9 mouse cellular contexts compared by ENCODE assay signal in genomic region chr7:14622556-14623542, GRCm38 (mm10). TPM values are rescaled to one million over a fixed set of nuclear protein-coding genes. Genes with fewer than 3 reads are reported as not detected.
DNase-seq lines count a peak whose midpoint lies in the region; ATAC-seq lines count a peak whose summit lies in the region.
"Not testable (repeated sequence)": the region's sequence is repeated elsewhere in the genome, so short reads cannot be mapped to it uniquely, and the experiment has no call there.
"Had no signal": no experiment of that assay in that cellular context is flagged by ENCODE, and none has a peak within 500 bp of the region (broad histone marks: within the 10 kb centered on the region; RNA-seq: fewer than 3 reads in every experiment).

No protein-coding gene starts in this region.

- not testable (repeated sequence) for H3K27ac ChIP-seq in forebrain, embryonic 16.5 days (ENCODE audit: low read length); neural tube, embryonic 11.5 days (ENCODE audit: low read depth, low read length)
- H3K27ac ChIP-seq in heart, embryonic 15.5 days = peak overlapping the region; percentile 45; the same call in 1 of the 2 replicates
- H3K27ac ChIP-seq in intestine, embryonic 15.5 days = peak overlapping the region; percentile 48; the same call in 1 of the 2 replicates
- H3K27ac ChIP-seq in limb, embryonic 13.5 days = peak overlapping the region; percentile 58; the same call in 1 of the 2 replicates

- H3K9me3 ChIP-seq in forebrain, embryonic 16.5 days (ENCODE audit: control insufficient read depth, low read length); heart, embryonic 15.5 days (replicated peaks); intestine, embryonic 15.5 days; neural tube, embryonic 11.5 days (ENCODE audit: control insufficient read depth, low read length): not testable (repeated sequence)
- H3K9me3 ChIP-seq in limb, embryonic 13.5 days = peaks cover 11% of the 10 kb centered on the region; the same call in 1 of the 2 replicates

- peak; percentile 0 to 2 for DNase-seq in cerebellum, postnatal 10 days
- peak; percentile 40 for DNase-seq in lung, postnatal 10 days
- DNase-seq in neural tube, embryonic 11.5 days (ENCODE audit: low spot score) = peak; percentile 29
- DNase-seq in yolk sac, embryonic 10.5 days (ENCODE audit: low spot score) = peak; percentile 32

- peak; percentile 86 for ATAC-seq in forebrain, embryonic 16.5 days
- ATAC-seq in heart, embryonic 15.5 days (replicated peaks; ENCODE audit: insufficient number of reproducible peaks, insufficient read depth, low FRiP score, low read depth) = peak; percentile 90
- peak; percentile 96 for ATAC-seq in intestine, embryonic 15.5 days
- peak; percentile 94 for ATAC-seq in limb, embryonic 13.5 days (ENCODE audit: low FRiP score, low read depth)
- ATAC-seq in neural tube, embryonic 11.5 days (ENCODE audit: insufficient read depth, low FRiP score, low TSS enrichment) = peak; percentile 94

- peak overlapping the region; percentile 30 for H3K4me3 ChIP-seq in forebrain, embryonic 16.5 days (replicated peaks; ENCODE audit: low read length)
- peak overlapping the region; percentile 50 for H3K4me3 ChIP-seq in heart, embryonic 15.5 days
- peak overlapping the region; percentile 48 for H3K4me3 ChIP-seq in intestine, embryonic 15.5 days (replicated peaks)
- peak overlapping the region; percentile 50 for H3K4me3 ChIP-seq in limb, embryonic 13.5 days
- H3K4me3 ChIP-seq in neural tube, embryonic 11.5 days (ENCODE audit: low read depth, low read length) = peak overlapping the region; percentile 36

- not testable (repeated sequence) for H3K9ac ChIP-seq in forebrain, embryonic 16.5 days (replicated peaks; ENCODE audit: low read depth, low read length)
- H3K9ac ChIP-seq in heart, embryonic 15.5 days = peak overlapping the region; percentile 31; the same call in 1 of the 2 replicates
- H3K9ac ChIP-seq in intestine, embryonic 15.5 days = peak overlapping the region; percentile 39
- peak overlapping the region; percentile 73 for H3K9ac ChIP-seq in limb, embryonic 13.5 days
- H3K9ac ChIP-seq in neural tube, embryonic 11.5 days (ENCODE audit: low read length) = peak overlapping the region; percentile 50

- H3K27me3 ChIP-seq in forebrain, embryonic 16.5 days (replicated peaks; ENCODE audit: control insufficient read depth, insufficient read depth, low read length); intestine, embryonic 15.5 days (replicated peaks); neural tube, embryonic 11.5 days (ENCODE audit: control insufficient read depth, insufficient read depth, low read length): not testable (repeated sequence)
- peaks cover 25% of the 10 kb centered on the region for H3K27me3 ChIP-seq in heart, embryonic 15.5 days
- H3K27me3 ChIP-seq in limb, embryonic 13.5 days = peaks cover 40% of the 10 kb centered on the region

- H3K4me1 ChIP-seq in forebrain, embryonic 16.5 days (replicated peaks; ENCODE audit: control insufficient read depth, insufficient read depth, low read length); heart, embryonic 15.5 days (replicated peaks); intestine, embryonic 15.5 days (replicated peaks); limb, embryonic 13.5 days; neural tube, embryonic 11.5 days (ENCODE audit: control insufficient read depth, insufficient read depth, low read length): not testable (repeated sequence)

- peak overlapping the region; percentile 28; the same call in 1 of the 2 replicates for H3K4me2 ChIP-seq in forebrain, embryonic 16.5 days (ENCODE audit: low read length)
- peak overlapping the region; percentile 64 for H3K4me2 ChIP-seq in heart, embryonic 15.5 days
- H3K4me2 ChIP-seq in intestine, embryonic 15.5 days (replicated peaks) = peak overlapping the region; percentile 70
- peak overlapping the region; percentile 62 for H3K4me2 ChIP-seq in limb, embryonic 13.5 days (replicated peaks)
- H3K4me2 ChIP-seq in neural tube, embryonic 11.5 days (ENCODE audit: low read depth) = peak overlapping the region; percentile 39

- WGBS in forebrain, embryonic 16.5 days = 5% methylated on average over 104 of the region's 132 CpGs
- 3% methylated on average over 75 of the region's 132 CpGs for WGBS in heart, embryonic 15.5 days
- WGBS in intestine, embryonic 15.5 days = 2% methylated on average over 93 of the region's 132 CpGs
- WGBS in limb, embryonic 13.5 days = 5% methylated on average over 78 of the region's 132 CpGs
- 5% methylated on average over 34 of the region's 132 CpGs for WGBS in neural tube, embryonic 11.5 days

- H3K36me3 ChIP-seq in forebrain, embryonic 16.5 days (ENCODE audit: control insufficient read depth, insufficient read depth); heart, embryonic 15.5 days; intestine, embryonic 15.5 days; neural tube, embryonic 11.5 days (ENCODE audit: control insufficient read depth, insufficient read depth, low read length): not testable (repeated sequence)
- peaks cover 20% of the 10 kb centered on the region for H3K36me3 ChIP-seq in limb, embryonic 13.5 days

RNA-seq across cellular contexts. Expression of gene Obox7, which starts 36.4 kb away (rescaled TPM):
- not detected in 2 replicates for polyA plus RNA-seq in forebrain, embryonic 16.5 days (2015; fragmentation: Nextera tagmentation; extraction: Ambion mirVana)
- not detected in 2 replicates for polyA plus RNA-seq in heart, embryonic 15.5 days (2015; fragmentation: Nextera tagmentation; extraction: Ambion mirVana)
- not detected in 2 replicates for polyA plus RNA-seq in intestine, embryonic 15.5 days (2015; fragmentation: Nextera tagmentation; extraction: Ambion mirVana)
- polyA plus RNA-seq in limb, embryonic 13.5 days (2015; fragmentation: Nextera tagmentation; extraction: Ambion mirVana) = not detected in 2 replicates
- polyA plus RNA-seq in neural tube, embryonic 11.5 days (2014; fragmentation: Nextera tagmentation; extraction: Ambion mirVana) = not detected in 2 replicates
- polyA plus RNA-seq: Patski had no signal

RNA-seq across cellular contexts. Expression of gene Vmn1r90, which starts 59.5 kb away (rescaled TPM):
- 0.15 and 0.17 TPM in 2 replicates for polyA plus RNA-seq in forebrain, embryonic 16.5 days (2015; fragmentation: Nextera tagmentation; extraction: Ambion mirVana)
- 0.05 and 0.16 TPM in 2 replicates for polyA plus RNA-seq in heart, embryonic 15.5 days (2015; fragmentation: Nextera tagmentation; extraction: Ambion mirVana)
- 0.09 and 0.15 TPM in 2 replicates for polyA plus RNA-seq in intestine, embryonic 15.5 days (2015; fragmentation: Nextera tagmentation; extraction: Ambion mirVana)
- polyA plus RNA-seq in limb, embryonic 13.5 days (2015; fragmentation: Nextera tagmentation; extraction: Ambion mirVana) = 0.39 and 0.42 TPM in 2 replicates
- 0.28 and 0.31 TPM in 2 replicates for polyA plus RNA-seq in neural tube, embryonic 11.5 days (2014; fragmentation: Nextera tagmentation; extraction: Ambion mirVana)
- polyA plus RNA-seq: Patski had no signal
